Mouse (Mus musculus) ovary, postnatal 36 days (tissue): ENCODE data around the gene Src.
"Not testable (repeated sequence)": the region's sequence is repeated elsewhere in the genome, so short reads cannot be mapped to it uniquely, and the experiment has no call there.

ENCODE experiments used
- DNase-seq: peaks from one replicate; pipeline ENCODE4 v3.0.0; 2022; ENCODE audit warnings: low spot score, mixed read lengths

Src gene

DNA sequence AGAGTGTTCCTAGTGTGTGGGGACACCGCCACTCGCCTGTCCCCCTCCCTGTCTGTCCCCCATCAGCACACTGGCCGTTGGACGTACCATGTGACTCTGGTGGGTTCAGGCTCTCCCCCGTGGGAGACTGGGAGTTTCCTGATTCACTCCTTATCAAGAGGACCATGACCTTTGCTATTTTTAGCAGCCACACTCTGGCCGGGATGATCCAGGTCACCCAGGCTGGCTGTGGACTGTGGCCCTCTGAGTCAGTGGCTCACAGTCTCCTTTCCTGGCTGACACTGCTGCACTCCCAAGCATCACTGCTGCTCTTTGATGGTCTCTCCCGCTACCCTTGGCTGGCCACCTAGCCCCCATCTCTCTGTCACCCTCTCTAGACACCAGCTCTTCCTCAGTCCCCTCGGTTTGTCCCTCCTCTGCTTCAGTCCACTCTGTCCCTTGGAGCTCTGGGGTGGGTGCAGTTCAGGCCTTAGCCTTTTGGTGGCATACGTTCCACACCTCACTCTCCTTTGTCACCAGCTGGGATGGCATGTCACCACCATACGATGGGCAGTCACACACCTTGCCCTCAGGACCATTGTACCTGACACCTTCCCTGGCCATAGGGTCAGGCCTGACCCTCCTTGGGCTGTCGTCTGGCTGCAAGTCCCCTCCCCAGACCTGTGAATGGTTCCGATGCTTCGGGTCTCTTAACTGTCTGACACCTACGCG is 61.8 kb downstream of the Src start:
- peak; percentile 52 for DNase-seq

DNA sequence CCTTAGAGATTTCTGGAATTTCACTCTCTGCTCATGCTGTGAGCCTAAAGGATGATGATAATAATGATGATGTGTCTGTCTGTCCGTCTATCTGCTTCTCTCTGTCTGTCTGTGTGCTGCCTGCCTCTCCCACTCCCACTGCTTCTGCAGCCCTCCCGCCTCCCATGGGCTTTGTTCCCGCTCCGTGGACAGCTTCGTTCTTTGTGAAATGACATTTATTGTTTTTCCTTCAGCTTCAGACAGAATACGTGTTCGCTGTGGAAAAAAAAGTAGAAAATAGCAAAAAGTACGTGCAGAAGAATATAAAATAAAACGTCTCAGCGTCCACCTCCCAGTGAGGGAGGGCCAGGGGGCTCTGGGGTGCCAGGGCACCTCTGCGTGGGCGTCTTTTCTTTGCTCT is 64.5 kb downstream of the Src start:
- DNase-seq = no peak

DNA sequence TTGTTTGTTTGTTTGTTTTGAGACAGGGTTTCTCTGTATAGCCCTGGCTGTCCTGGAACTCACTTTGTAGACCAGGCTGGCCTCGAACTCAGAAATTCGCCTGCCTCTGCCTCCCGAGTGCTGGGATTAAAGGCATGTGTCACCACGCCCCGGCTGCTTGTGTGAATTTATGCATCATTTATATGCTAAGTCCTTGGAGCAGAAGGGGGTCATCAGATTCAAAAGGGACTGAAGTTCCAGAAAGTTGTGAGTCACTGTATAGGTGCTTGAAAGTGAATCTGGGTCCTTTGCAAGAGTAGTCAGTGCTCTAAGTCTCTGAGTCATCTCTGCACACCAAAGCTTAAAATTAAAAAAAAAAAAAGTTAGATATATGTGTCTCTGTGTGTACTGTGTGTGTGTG is 68.3 kb downstream of the Src start:
- DNase-seq = not testable (repeated sequence)

DNA sequence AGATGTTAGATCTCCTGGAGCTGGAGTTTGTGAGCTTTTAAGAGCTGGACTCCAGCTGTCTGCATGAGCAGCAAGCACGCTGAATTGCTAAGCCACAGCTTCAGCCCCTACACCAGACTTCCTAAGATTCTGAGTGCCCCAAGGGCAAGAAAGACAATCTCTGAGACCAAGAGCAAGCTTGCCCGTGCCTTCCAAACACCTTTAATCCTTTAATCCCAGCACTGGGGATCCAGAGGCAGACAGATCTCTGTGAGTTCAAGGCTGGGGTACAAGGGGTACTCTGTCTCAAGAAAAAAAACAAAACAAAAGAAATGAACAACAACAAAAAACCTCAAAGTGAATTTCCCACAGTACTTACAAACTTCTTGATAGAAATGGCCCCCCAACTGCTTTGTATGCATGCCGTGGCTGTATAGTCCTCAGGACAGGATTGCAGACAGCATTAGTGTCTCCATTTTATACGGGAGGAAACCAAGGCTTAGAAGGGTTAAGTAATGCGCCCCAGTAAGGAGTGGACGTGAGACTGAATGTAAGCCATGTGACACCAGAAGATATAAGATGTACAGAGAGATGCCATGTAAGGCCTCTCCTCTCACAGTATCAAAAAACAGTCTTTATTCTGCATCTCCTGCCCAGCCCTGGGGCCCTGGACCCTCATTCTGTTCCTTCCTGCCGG is 68.9 kb downstream of the Src start:
- no peak for DNase-seq

DNA sequence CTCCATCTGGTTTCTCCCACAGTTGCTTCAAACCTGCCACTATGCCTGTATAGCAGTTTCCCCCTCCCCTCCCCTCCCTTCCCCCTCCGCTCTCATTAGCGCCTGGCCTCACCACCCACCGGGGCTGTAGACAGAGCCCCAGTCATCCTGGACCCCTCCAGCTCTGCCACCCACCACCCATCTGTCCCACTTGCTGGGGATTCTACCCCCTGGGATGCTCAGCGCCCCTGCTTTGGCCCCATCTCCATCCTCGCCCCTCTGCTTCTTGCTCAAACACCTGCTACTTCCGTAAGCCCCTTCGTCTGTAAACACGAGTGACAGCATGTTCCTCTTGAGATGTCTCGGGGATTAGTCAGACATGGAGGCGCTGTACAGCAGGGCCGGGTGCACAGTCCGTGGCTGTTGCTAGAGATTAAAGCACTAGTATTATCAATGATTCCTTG is 69.5 kb downstream of the Src start:
- DNase-seq = no peak

DNA sequence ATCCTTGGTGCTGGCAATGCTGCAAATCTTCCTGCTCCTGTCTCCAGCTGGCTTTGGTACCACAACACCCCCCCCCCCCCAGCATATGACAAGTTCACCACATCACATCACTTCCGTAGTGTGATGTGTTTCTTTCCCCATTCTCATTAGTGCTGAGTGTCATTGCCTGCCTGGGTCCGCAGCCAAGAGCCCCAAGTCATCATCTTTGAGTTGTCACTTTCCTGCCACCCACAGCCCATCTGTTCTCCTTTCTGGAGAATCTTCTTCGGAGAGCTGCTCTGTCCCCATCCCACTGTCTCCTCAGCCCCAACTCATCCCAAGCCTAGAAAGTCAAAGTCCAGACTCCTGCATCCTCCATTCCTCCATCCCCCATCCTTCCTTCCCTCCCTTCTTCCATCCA is 75.0 kb downstream of the Src start:
- no peak for DNase-seq

DNA sequence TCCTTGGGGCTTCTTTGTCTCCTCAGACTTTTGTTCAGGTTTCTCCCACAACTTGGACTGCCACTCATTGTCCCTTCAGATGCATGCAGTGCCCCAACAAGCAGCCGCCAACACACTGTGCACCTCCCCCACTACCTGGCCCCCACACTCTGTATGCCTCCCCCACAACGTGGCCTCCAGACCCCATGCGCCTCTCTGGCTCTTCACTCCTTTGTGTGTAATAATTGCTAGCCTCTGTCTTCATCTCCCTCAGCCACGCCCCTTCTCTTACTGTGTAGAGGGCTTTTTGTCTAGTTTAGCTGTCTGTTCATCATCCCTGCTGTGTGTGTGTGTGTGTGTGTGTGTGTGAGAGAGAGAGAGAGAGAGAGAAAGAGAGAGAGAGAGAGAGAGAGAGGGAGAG is 80.3 kb downstream of the Src start:
- no peak for DNase-seq

DNA sequence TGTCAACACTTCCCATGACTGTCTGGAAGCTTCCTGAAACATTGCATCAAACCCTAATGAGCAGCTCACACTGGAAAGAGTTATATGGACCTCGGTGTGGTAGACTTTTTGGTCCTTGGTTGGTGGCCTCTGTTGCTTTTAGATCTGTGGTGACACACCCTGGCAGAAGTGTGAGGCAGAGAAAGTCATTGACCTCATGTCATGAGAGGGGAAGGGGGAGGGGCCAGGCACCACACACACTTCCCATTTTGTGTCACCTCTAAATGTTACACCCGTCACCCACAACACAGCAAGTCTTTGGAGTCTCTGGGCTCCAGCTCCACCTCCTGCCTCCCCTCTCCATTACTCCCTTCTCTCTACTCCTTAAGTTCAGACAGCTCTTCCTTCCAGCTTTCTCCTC is 82.1 kb downstream of the Src start:
- no peak for DNase-seq

DNA sequence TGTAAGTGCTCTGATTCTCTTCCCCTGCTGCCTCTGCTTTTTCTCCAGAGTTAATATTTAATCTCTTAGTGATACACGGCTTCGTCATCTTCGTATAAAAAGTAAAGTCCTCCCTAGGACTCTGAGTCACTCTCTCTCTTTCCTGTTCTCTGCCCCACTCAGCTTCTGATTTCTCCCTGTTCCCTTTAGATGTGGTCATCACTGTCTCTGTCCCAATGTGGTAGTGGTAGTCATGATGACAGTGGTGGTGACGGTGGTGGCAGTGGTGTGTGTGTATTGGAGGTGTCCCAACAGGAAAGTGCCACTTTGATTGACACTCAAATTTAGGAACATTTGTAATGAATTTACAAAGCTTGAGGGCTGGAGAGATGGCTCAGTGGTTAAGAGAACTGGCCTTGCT is 83.1 kb downstream of the Src start:
- DNase-seq = no peak

DNA sequence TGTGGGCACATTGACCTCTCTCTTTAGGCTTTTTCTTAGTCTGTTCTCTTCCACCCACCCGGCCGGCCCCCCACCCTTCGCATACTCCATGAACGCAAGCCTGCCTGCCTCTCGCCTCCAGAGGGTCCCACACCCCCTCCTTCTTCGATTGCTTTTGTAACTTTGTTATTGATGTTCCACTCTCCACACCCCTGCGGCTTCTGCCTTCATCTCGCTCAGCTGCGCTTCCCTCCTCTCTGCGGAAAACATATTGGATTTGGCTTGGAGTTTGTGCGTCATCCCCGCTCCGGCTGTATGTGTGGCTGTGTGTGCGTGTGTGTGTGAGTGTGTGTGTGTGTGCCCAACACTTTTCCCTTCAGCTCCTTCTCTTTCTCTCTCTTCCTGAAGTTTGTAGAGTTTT is 88.5 kb downstream of the Src start:
- no peak for DNase-seq

DNA sequence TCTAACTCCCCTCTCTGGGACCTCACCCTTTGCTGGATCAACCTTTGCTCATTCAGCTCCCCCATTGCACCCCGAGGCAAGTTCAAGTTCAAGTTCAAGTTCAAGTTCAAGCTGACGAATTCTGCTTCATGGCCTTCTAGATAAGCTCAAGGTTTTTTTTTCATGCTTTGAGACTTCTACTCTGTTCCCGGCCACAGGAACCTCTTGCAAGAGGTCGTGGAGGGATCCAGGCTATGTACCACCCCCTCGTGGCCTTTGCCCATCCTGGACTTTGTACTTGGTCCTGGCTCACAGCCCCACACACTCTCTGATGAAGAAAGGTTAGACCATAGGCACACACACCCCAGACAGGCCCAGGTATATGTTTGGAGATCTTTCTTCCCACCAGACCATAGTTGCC is 90.9 kb downstream of the Src start:
- DNase-seq = no peak

DNA sequence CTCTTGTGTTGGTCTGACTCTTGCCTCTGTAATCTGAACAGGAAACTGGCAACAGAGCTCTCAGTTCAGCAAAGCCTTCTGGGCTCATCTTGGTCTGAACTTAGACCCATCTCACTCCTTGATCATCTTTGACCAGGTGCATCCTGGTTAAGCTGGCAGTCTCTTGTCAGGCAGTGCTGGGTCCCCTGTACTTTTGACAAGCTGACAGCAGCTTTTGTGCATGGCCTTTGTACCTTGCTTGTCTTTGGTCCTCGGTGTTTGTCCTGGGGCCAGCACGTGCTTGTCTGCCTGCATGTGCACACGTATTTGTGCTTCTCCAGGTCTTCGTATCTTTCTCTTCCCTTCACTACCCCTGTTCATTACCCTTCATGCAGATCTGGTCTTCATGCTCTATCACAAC is 91.8 kb downstream of the Src start:
- no peak for DNase-seq

DNA sequence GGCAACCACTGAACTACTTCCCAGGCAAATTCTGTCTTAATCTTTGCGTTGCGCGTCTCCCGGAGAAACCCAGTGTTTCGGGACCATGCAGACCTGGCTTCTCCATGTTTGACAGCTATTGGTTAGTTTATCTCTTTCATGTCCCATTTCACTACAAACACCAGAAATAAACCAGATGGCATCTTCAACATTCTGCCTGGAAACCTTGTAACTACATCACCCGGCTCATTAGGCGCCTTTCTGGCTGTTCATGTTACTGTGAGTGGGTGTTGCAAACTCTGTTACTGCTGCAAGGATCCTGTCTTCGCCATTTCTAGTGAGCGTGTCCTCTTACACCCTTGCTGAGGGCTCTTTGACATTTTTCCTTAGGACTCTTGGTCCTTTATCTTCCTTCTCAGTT is 94.6 kb downstream of the Src start:
- DNase-seq = no peak

DNA sequence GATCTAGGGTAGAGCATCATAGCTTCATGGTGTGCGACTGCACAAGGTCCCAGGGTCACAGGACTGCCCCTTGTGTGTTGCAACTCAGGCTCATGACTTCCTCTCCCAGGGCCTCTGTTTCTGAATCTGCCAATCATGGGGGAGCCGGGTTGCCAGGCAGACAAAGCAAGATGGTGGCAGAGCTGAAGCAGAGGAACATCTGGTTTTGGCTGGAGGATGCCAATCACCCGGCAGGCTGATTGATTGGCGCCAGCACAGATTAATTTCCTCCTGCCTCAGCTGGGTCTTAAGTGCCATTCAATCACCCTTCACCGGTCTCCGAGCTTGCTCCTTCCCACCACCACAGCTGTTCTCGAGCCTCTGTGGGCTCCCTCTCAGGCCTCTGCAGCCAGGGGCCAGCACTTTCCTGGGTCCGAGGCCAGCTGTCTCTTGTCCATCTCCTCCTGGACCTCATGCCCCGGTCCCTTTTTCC is 95.5 kb downstream of the Src start:
- no peak for DNase-seq

DNA sequence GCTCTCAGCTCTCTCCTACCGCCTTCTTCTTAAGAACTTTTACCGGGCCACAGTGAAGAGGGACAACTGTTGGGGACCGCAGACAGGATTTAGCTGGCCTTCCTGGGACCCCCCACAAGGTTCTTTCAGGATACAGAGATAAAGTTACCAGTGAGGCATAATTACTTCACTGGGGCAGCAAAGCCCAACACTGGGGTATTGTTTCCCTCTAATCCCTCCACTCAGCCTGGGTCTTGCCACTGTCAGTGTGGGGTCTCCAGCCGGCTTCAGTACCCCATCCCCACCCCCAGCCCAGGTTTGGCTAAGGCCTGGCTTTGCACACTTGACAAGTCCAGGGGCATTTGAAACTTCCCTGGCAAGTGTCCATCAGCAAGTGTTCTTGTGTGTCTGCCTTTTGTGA is 96.1 kb downstream of the Src start:
- no peak for DNase-seq

DNA sequence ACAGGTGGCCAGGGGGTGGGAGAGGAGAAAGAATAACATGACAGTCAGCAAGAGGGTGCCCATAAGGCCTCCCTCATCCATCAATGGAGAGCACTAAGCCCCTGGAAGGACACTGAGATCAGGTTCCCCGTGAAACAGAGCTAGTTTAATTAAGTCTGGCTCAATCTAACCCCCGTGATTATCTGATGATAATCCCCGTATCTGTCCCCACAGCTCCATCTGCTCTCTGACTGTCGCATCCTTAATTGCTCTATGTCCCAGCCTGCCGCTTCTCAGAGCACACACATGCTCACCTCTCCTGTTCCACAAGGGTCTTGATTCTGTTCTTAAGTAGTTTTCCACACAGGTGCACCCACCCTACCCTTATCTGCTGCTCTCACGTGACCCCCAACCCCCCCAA is 99.3 kb downstream of the Src start:
- DNase-seq = no peak

DNA sequence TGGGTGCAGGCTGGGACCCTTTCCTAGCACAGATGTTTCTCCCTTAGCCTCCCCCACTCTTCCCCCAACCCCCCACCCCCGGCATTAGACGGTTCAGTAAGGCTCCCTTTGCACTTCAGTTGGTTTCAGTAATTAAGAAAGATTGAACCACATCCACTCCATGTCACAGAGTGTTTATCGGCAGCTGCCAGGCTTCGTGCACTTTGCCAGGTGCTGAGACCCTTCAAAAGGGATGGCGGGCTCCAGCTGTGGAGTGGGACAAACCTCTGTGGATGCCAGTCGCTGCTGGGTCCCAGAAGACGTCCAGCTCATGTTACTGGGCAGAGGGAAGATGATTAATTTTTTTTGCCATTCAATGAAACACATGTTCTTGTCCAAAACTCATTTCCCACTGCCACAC is 100.2 kb downstream of the Src start:
- no peak for DNase-seq

DNA sequence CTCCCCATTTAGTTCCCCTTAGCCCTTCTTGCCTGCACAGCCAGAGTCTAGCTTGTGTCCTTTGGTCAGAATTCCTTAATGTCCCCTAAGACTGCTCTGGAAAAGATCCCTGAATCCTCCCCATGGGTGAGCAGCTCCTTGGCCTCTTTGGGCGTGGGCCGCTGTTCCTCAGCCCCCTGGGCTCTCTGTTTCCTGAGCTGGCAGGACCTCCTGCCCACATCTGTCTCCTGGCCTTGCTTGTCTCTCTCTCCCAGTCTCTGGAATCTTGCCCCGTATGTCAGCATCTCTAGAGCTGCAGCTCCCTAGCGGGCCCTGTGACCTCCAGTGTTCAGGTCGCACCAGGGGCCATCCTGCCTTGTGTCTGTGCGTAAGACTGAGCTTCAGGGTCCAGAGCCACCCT is 101.2 kb downstream of the Src start:
- DNase-seq = peak; percentile 30

DNA sequence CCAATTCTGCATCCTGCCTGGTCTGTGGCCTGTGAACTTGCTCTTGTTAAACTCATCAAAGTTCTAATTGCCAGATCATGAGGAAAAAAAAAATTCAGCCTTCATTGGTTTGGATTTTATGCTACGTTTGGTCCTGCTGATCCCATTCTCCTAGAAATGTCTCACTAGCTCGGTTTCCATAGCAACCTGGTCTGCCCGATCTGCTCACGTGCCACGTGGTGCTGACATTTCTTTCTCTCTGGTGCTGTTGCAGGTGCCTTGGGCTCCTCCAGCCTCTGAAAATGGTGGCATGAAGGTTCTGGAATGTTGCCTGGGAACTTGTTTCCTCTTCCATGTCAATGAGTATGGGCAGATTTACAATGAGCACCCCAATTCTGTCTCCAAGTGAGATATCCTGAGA is 102.3 kb downstream of the Src start:
- DNase-seq = no peak
